Mouse (Mus musculus) right cerebral cortex, postnatal 10 days (tissue): Measurements from ENCODE around the gene Alg12.
"Not testable (repeated sequence)": the region's sequence is repeated elsewhere in the genome, so short reads cannot be mapped to it uniquely, and the experiment has no call there.

Experiments used
- DNase-seq, 2 experiments: peaks; one replicate each; pipeline ENCODE4 v3.0.0; 2021; ENCODE audit warnings: low spot score in 2 of 2

Alg12 gene

GRCm38 (mm10) chr15:88792140-88792850 lies 26.8 kb downstream of the Alg12 start:
- DNase-seq, result no peak

GRCm38 (mm10) chr15:88774630-88775029 lies 44.5 kb downstream of the Alg12 start:
- not testable (repeated sequence) for DNase-seq

- no peak for DNase-seq
Observed at GRCm38 (mm10) chr15:88768537-88768936, 50.6 kb downstream of the Alg12 start.

- DNase-seq, result not testable (repeated sequence)
Observed at GRCm38 (mm10) chr15:88766139-88766538, 53.0 kb downstream of the Alg12 start.

- DNase-seq, result no peak
Observed at GRCm38 (mm10) chr15:88761551-88761950, 57.6 kb downstream of the Alg12 start.

- no peak for DNase-seq
Observed at GRCm38 (mm10) chr15:88758061-88758460, 61.1 kb downstream of the Alg12 start.

GRCm38 (mm10) chr15:88755761-88756160 lies 63.4 kb downstream of the Alg12 start:
- no peak for DNase-seq
